Mouse (Mus musculus) hindbrain, embryonic 13.5 days (tissue): ENCODE results near the gene C330007P06Rik. TPM values are rescaled to one million over a fixed set of nuclear protein-coding genes. Genes with fewer than 3 reads are reported as not detected.
A peak's percentile ranks its signal among the peaks of the same experiment; 100 is the strongest.
"Not testable (repeated sequence)": the region's sequence is repeated elsewhere in the genome, so short reads cannot be mapped to it uniquely, and the experiment has no call there.

Experiments used
- ATAC-seq: fragments of 200-750 bp; cut with Nextera tagmentation; 2 replicates; pipeline ENCODE4 v1.8.0; 2017; ENCODE audit warnings: moderate TSS enrichment; ENCODE audit not compliant: low FRiP score
- H3K27ac ChIP-seq: fragments of 300-500 bp; sonication (generic); 2 replicates; pipeline ENCODE4 v1.5.1; 2015; ENCODE audit warnings: inconsistent platforms, mild to moderate bottlenecking, moderate library complexity
- H3K27me3 ChIP-seq: fragments of 300-500 bp; sonication (generic); 2 replicates; pipeline ENCODE4 v1.6.1; 2015; ENCODE audit warnings: mild to moderate bottlenecking, inconsistent platforms
- H3K36me3 ChIP-seq: fragments of 300-500 bp; sonication (generic); 2 replicates; pipeline ENCODE4 v1.6.1; 2015; ENCODE audit warnings: mild to moderate bottlenecking, inconsistent platforms
- H3K4me1 ChIP-seq: fragments of 300-500 bp; sonication (generic); replicated peaks from 2 replicates; pipeline ENCODE4 v1.6.1; 2015; ENCODE audit warnings: inconsistent platforms
- H3K4me2 ChIP-seq: fragments of 300-500 bp; sonication (generic); 2 replicates; pipeline ENCODE4 v1.6.1; 2015; ENCODE audit warnings: inconsistent platforms, mild to moderate bottlenecking, moderate library complexity
- H3K4me3 ChIP-seq: fragments of 300-500 bp; sonication (generic); 2 replicates; pipeline ENCODE4 v1.5.1; 2015; ENCODE audit warnings: mild to moderate bottlenecking, inconsistent platforms
- H3K9ac ChIP-seq: fragments of 300-500 bp; sonication (generic); 2 replicates; pipeline ENCODE4 v1.6.1; 2015; ENCODE audit warnings: mild to moderate bottlenecking, inconsistent platforms
- H3K9me3 ChIP-seq: fragments of 300-500 bp; sonication (generic); 2 replicates; pipeline ENCODE4 v1.6.1; 2016; ENCODE audit warnings: inconsistent platforms
- WGBS: fragments of 180-500 bp; shearing (Covaris S2); methylation state at CpG from one replicate; pipeline ENCODE4 v1.1.7; 2015; 5-methylcytosine and 5-hydroxymethylcytosine counted together
- polyA plus RNA-seq: library from polyadenylated mRNA; unstranded; fragments of >200 nt; fragmentation: Nextera tagmentation; extraction: Ambion mirVana; gene quantifications from 2 replicates; pipeline ENCODE4 v1.2.1, GENCODE M21; 2015

Gene C330007P06Rik
- polyA plus RNA-seq, 1 experiment from 2014 or later: 24.7 TPM

- Histone ChIP-seq H3K27ac (peak overlapping the region; percentile 85), H3K36me3 (no peaks in the 10 kb centered on the region), H3K9ac (no peak overlapping the region; the same call in 1 of the 2 replicates), H3K9me3 (no peaks in the 10 kb centered on the region), H3K4me2 (peak overlapping the region; percentile 50), H3K4me1 (peaks cover 7% of the 10 kb centered on the region), H3K4me3 (peak overlapping the region; percentile 36), H3K27me3 (no peaks in the 10 kb centered on the region)
- peak; percentile 44 for ATAC-seq
- WGBS: 59% methylated on average over 6 of the region's 6 CpGs
Observed at GRCm38 (mm10) chrX:36808318-36808683, 65.6 kb downstream of the C330007P06Rik start.

- peak; percentile 89 for ATAC-seq
- Histone ChIP-seq H3K27ac (peak overlapping the region; percentile 85), H3K4me2 (peak overlapping the region; percentile 50), H3K9me3 (no peaks in the 10 kb centered on the region), H3K27me3 (no peaks in the 10 kb centered on the region), H3K4me1 (peaks cover 7% of the 10 kb centered on the region), H3K9ac (peak overlapping the region; percentile 55), H3K36me3 (no peaks in the 10 kb centered on the region), H3K4me3 (peak overlapping the region; percentile 36)
- 17% methylated on average over 44 of the region's 45 CpGs for WGBS
Observed at GRCm38 (mm10) chrX:36807360-36808317, 66.3 kb downstream of the C330007P06Rik start.

GRCm38 (mm10) chrX:36805466-36806235 is 68.3 kb downstream of the C330007P06Rik start:
- no peak for ATAC-seq
- Histone ChIP-seq H3K4me3 (no peak overlapping the region), H3K27ac (no peak overlapping the region), H3K9ac (no peak overlapping the region), H3K4me1 (peaks cover 7% of the 10 kb centered on the region), H3K27me3 (no peaks in the 10 kb centered on the region), H3K36me3 (no peaks in the 10 kb centered on the region), H3K9me3 (no peaks in the 10 kb centered on the region), H3K4me2 (no peak overlapping the region)
- WGBS: 51% methylated on average over 5 of the region's 5 CpGs

GRCm38 (mm10) chrX:36804196-36804595 is 69.7 kb downstream of the C330007P06Rik start:
- Histone ChIP-seq H3K4me1 (peaks cover 7% of the 10 kb centered on the region), H3K27me3 (no peaks in the 10 kb centered on the region), H3K9me3 (no peaks in the 10 kb centered on the region), H3K27ac (no peak overlapping the region), H3K36me3 (no peaks in the 10 kb centered on the region), H3K4me2 (no peak overlapping the region), H3K9ac (no peak overlapping the region), H3K4me3 (no peak overlapping the region)
- 76% methylated on average over 5 of the region's 5 CpGs for WGBS
- no peak for ATAC-seq

- WGBS: 83% methylated on average over 5 of the region's 5 CpGs
- no peak overlapping the region for H3K4me2 ChIP-seq
- H3K9me3 ChIP-seq: no peaks in the 10 kb centered on the region
- H3K4me3 ChIP-seq: no peak overlapping the region
- no peaks in the 10 kb centered on the region for H3K27me3 ChIP-seq
- H3K4me1 ChIP-seq: peaks cover 7% of the 10 kb centered on the region
- no peak overlapping the region for H3K9ac ChIP-seq
- 0 out of 2 replicates have a peak, but pooled peaks cover 3% of the 10 kb centered on the region for H3K36me3 ChIP-seq
- ATAC-seq: no peak
- no peak overlapping the region for H3K27ac ChIP-seq
Observed at GRCm38 (mm10) chrX:36803189-36803588, 70.7 kb downstream of the C330007P06Rik start.

- Histone ChIP-seq H3K4me3 (no peak overlapping the region), H3K9me3 (no peaks in the 10 kb centered on the region), H3K27ac (no peak overlapping the region), H3K9ac (no peak overlapping the region), H3K4me2 (no peak overlapping the region), H3K27me3 (no peaks in the 10 kb centered on the region), H3K36me3 (peaks cover 9% of the 10 kb centered on the region), H3K4me1 (peaks cover 9% of the 10 kb centered on the region; the same call in 1 of the 2 replicates)
- no peak for ATAC-seq
- 53% methylated on average over 6 of the region's 6 CpGs for WGBS
Observed at GRCm38 (mm10) chrX:36799131-36799879, 74.6 kb downstream of the C330007P06Rik start.

- ATAC-seq, H3K4me1 ChIP-seq, H3K9me3 ChIP-seq, H3K27me3 ChIP-seq, H3K36me3 ChIP-seq: not testable (repeated sequence)
- Histone ChIP-seq H3K4me2 (peak overlapping the region; percentile 55), H3K27ac (peak overlapping the region; percentile 91; the same call in 1 of the 2 replicates), H3K9ac (peak overlapping the region; percentile 80), H3K4me3 (peak overlapping the region; percentile 59)
- WGBS: 75% methylated on average over 8 of the region's 8 CpGs
Observed at GRCm38 (mm10) chrX:36796734-36797133, 77.2 kb downstream of the C330007P06Rik start.

GRCm38 (mm10) chrX:36796163-36796581 is 77.7 kb downstream of the C330007P06Rik start:
- H3K27ac ChIP-seq: peak overlapping the region; percentile 91
- H3K9me3 ChIP-seq: no peaks in the 10 kb centered on the region
- H3K36me3 ChIP-seq: peaks cover 9% of the 10 kb centered on the region
- H3K4me2 ChIP-seq: peak overlapping the region; percentile 55
- no peaks in the 10 kb centered on the region for H3K27me3 ChIP-seq
- 21% methylated on average over 35 of the region's 41 CpGs for WGBS
- peak overlapping the region; percentile 59 for H3K4me3 ChIP-seq
- H3K9ac ChIP-seq: peak overlapping the region; percentile 80
- peaks cover 9% of the 10 kb centered on the region; the same call in 1 of the 2 replicates for H3K4me1 ChIP-seq
- peak; percentile 79 for ATAC-seq

GRCm38 (mm10) chrX:36795424-36796162 is 78.3 kb downstream of the C330007P06Rik start, which contains the start of gene Slc25a5:
Gene Slc25a5, plus strand, starts transcription at chrX:36795651.
- Histone ChIP-seq H3K4me1 (peaks cover 9% of the 10 kb centered on the region; the same call in 1 of the 2 replicates), H3K4me3 (peak within 1 kb of the TSS; percentile 59), H3K9ac (peak within 1 kb of the TSS; percentile 80), H3K4me2 (peak within 1 kb of the TSS; percentile 55), H3K36me3 (peaks cover 9% of the 10 kb centered on the region), H3K9me3 (no peaks in the 10 kb centered on the region), H3K27ac (peak within 1 kb of the TSS; percentile 91), H3K27me3 (no peaks in the 10 kb centered on the region)
- ATAC-seq: peak; percentile 96
- WGBS: 19% methylated on average over 41 of the region's 41 CpGs

- H3K27ac ChIP-seq: no peak overlapping the region
- ATAC-seq: no peak
- H3K4me3 ChIP-seq: no peak overlapping the region
- no peaks in the 10 kb centered on the region for H3K9me3 ChIP-seq
- no peak overlapping the region for H3K4me2 ChIP-seq
- H3K27me3 ChIP-seq: no peaks in the 10 kb centered on the region
- peaks cover 9% of the 10 kb centered on the region; the same call in 1 of the 2 replicates for H3K4me1 ChIP-seq
- WGBS: 58% methylated on average over 5 of the region's 5 CpGs
- peaks cover 9% of the 10 kb centered on the region for H3K36me3 ChIP-seq
- no peak overlapping the region for H3K9ac ChIP-seq
Observed at GRCm38 (mm10) chrX:36794571-36794970, 79.3 kb downstream of the C330007P06Rik start.

- ATAC-seq: no peak
- H3K4me1 ChIP-seq: no peaks in the 10 kb centered on the region
- H3K9ac ChIP-seq: no peak overlapping the region
- no peak overlapping the region for H3K27ac ChIP-seq
- WGBS: 68% methylated on average over 4 of the region's 4 CpGs
- H3K4me2 ChIP-seq: no peak overlapping the region
- no peaks in the 10 kb centered on the region for H3K9me3 ChIP-seq
- no peak overlapping the region for H3K4me3 ChIP-seq
- H3K36me3 ChIP-seq: no peaks in the 10 kb centered on the region
- H3K27me3 ChIP-seq: no peaks in the 10 kb centered on the region
Observed at GRCm38 (mm10) chrX:36789360-36789759, 84.6 kb downstream of the C330007P06Rik start.
